In the genomic region with DNA sequence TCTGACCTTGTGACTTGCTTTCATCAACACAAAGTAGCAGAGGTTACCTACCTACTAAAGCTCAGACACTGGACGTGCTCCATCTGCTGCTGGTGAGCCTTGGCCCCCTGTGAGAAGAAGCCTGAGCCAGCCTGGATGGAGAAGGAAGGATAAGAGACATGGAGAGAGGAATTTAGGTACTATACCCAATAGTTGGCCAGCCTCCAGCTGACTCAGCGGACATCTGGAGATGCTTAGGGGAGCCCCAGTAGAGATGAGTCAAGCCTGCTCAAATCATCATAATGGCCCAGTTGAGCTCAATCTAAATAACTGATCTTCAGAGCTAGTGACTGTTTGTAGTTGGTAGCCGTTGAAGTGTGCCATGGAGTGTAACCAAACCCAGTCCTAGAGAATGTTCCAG, we compare ENCODE assay signal across 12 mouse cellular contexts. TPM values are rescaled to one million over a fixed set of nuclear protein-coding genes. Genes with fewer than 3 reads are reported as not detected.
DNase-seq lines count a peak whose midpoint lies in the region; ATAC-seq lines count a peak whose summit lies in the region.
"Had no signal": no experiment of that assay in that cellular context is flagged by ENCODE, and none has a peak within 500 bp of the region (broad histone marks: within the 10 kb centered on the region; RNA-seq: fewer than 3 reads in every experiment).

No protein-coding gene starts in this region.

- no peaks in the 10 kb centered on the region for H3K9me3 ChIP-seq in embryonic facial prominence, embryonic 14.5 days (ENCODE audit: control insufficient read depth, low read length)
- no peaks in the 10 kb centered on the region for H3K9me3 ChIP-seq in intestine, embryonic 16.5 days (ENCODE audit: control insufficient read depth, low read length)
- H3K9me3 ChIP-seq: hindbrain, embryonic 15.5 days; megakaryocyte, embryonic 14.5 days had no signal

- H3K9ac ChIP-seq in embryonic facial prominence, embryonic 14.5 days (ENCODE audit: low read depth, low read length), result no peak overlapping the region
- H3K9ac ChIP-seq in intestine, embryonic 16.5 days (ENCODE audit: low read depth, low read length), result no peak overlapping the region
- H3K9ac ChIP-seq: forebrain, postnatal 0 days; hindbrain, embryonic 15.5 days had no signal

- peaks cover 4% of the 10 kb centered on the region; the same call in 1 of the 2 replicates for H3K4me1 ChIP-seq in embryonic facial prominence, embryonic 14.5 days (ENCODE audit: control insufficient read depth, insufficient read depth, low read length)
- no peaks in the 10 kb centered on the region for H3K4me1 ChIP-seq in intestine, embryonic 16.5 days (ENCODE audit: control insufficient read depth, insufficient read depth, low read length)
- H3K4me1 ChIP-seq: hindbrain, embryonic 15.5 days; megakaryocyte, embryonic 14.5 days had no signal

- no peak overlapping the region for H3K4me2 ChIP-seq in embryonic facial prominence, embryonic 14.5 days (ENCODE audit: low read depth, low read length)
- H3K4me2 ChIP-seq in intestine, embryonic 16.5 days (ENCODE audit: low read depth, low read length), result no peak overlapping the region
- H3K4me2 ChIP-seq: hindbrain, embryonic 15.5 days had no signal

- no peak overlapping the region for H3K27ac ChIP-seq in embryonic facial prominence, embryonic 14.5 days (replicated peaks; ENCODE audit: low read depth, low read length)
- H3K27ac ChIP-seq in intestine, embryonic 16.5 days (ENCODE audit: low read length), result no peak overlapping the region
- H3K27ac ChIP-seq: hindbrain, embryonic 15.5 days had no signal

- peak; percentile 20 for DNase-seq in heart, postnatal 4 days
- no peak for DNase-seq in heart, adult 9 months (ENCODE audit: low spot score in 2 of 2)
- peak; percentile 95 for DNase-seq in NIH3T3 (ENCODE audit: low read depth)
- peak; percentile 57 for DNase-seq in embryonic facial prominence, embryonic 14.5 days (ENCODE audit: low spot score)
- DNase-seq in left cerebral cortex, postnatal 4 days, result peak; percentile 48
- no peak for DNase-seq in urinary bladder, postnatal 4 days (ENCODE audit: low spot score in 2 of 2)
- DNase-seq: forebrain, postnatal 0 days; spleen, adult 18-20 months had no signal

- no peaks in the 10 kb centered on the region for H3K36me3 ChIP-seq in embryonic facial prominence, embryonic 14.5 days (ENCODE audit: control insufficient read depth, insufficient read depth, low read length)
- no peaks in the 10 kb centered on the region for H3K36me3 ChIP-seq in intestine, embryonic 16.5 days (ENCODE audit: control insufficient read depth, insufficient read depth, low read length)
- H3K36me3 ChIP-seq: hindbrain, embryonic 15.5 days had no signal

- WGBS in embryonic facial prominence, embryonic 14.5 days, result 48% methylated on average over 3 of the region's 3 CpGs
- 58% methylated on average over 3 of the region's 3 CpGs for WGBS in intestine, embryonic 16.5 days

- intact Hi-C loops in left cerebral cortex, postnatal 4 days (cut with DNase I), result no loop called here

- H3K4me3 ChIP-seq in embryonic facial prominence, embryonic 14.5 days (ENCODE audit: low read depth, low read length), result no peak overlapping the region
- no peak overlapping the region for H3K4me3 ChIP-seq in intestine, embryonic 16.5 days (ENCODE audit: low read length)
- H3K4me3 ChIP-seq: hindbrain, embryonic 15.5 days; megakaryocyte, embryonic 14.5 days had no signal

- H3K27me3 ChIP-seq in embryonic facial prominence, embryonic 14.5 days (replicated peaks; ENCODE audit: control insufficient read depth, insufficient read depth, low read length), result no peaks in the 10 kb centered on the region
- H3K27me3 ChIP-seq in intestine, embryonic 16.5 days (replicated peaks; ENCODE audit: control insufficient read depth, insufficient read depth, low read length), result no peaks in the 10 kb centered on the region
- H3K27me3 ChIP-seq: hindbrain, embryonic 15.5 days; megakaryocyte, embryonic 14.5 days had no signal

- ATAC-seq in embryonic facial prominence, embryonic 14.5 days (ENCODE audit: low read depth), result no peak
- ATAC-seq in intestine, embryonic 16.5 days, result no peak
- ATAC-seq in erythroblast, adult 5-6 weeks (replicated peaks; ENCODE audit: low FRiP score, poor library complexity, severe bottlenecking), result no peak
- ATAC-seq: forebrain, postnatal 0 days had no signal

RNA-seq across cellular contexts. Expression of a gene that starts 53.7 kb away (rescaled TPM):
- not detected for total RNA-seq in heart, postnatal 4 days (2021)
- polyA plus RNA-seq in embryonic facial prominence, embryonic 14.5 days (2014; fragmentation: Nextera tagmentation; extraction: Ambion mirVana), result 0.32 TPM in 1 of 2 replicates, not detected in the other
- 1 to 10 TPM; 5.4 to 6.1 TPM for total RNA-seq in left cerebral cortex, postnatal 4 days (2021)
- polyA plus RNA-seq in intestine, embryonic 16.5 days (2015; fragmentation: Nextera tagmentation; extraction: Ambion mirVana), result 0.27 and 0.49 TPM in 2 replicates
- not detected in 2 replicates for total RNA-seq in erythroblast, adult 5-6 weeks (2015; ENCODE audit: low replicate concordance)
- not detected in 2 replicates for total RNA-seq in erythroblast, adult 5-6 weeks (2017; ENCODE audit: low replicate concordance)

Comparison
In these comparisons a context has a peak if more than half of its experiments do, and no peak if none do; other contexts are left out.
1. DNase-seq: peak in heart, postnatal 4 days (single experiment), NIH3T3 (single experiment), embryonic facial prominence, embryonic 14.5 days (single experiment) and left cerebral cortex, postnatal 4 days (single experiment); none in heart, adult 9 months (0 of 2) and urinary bladder, postnatal 4 days (0 of 2).
2. RNA of a gene that starts 53.7 kb away (total RNA-seq): 5.4 to 6.1 TPM in left cerebral cortex, postnatal 4 days; not detected in heart, postnatal 4 days and not detected in erythroblast, adult 5-6 weeks; every median in the first group is over 4 times any median in the second.